Mouse (Mus musculus): ENCODE data around the gene 1700020A23Rik.

DNA sequence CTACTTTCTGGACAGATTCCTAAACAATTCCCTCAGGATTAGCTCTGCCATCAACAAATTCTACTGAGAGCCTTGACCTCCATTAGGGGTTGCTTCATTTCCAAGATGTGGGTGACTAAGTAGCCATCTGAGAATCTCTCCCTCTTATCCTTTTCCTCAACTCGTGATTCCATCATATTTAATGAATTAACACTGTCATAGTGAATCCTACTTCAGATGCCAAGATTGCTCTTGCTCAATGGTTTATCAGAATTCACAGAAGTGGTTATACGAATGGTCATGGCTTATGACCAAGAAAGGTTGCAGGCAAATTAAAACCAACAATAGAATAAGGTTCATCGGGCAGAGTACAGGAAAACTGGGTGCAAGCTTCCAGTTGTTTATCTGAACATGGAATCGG lies 3.2 kb upstream of the 1700020A23Rik start:
- TF ChIP-seq CTCF (IDR thresholded peaks at IDR 0.05 in 2 of 3, conservative IDR thresholded peaks at IDR 0.05 in 1 of 3; ENCODE audit: control insufficient read depth in 1 of 3, insufficient read depth in 1 of 3, low read depth in 2 of 3, low read length in 3 of 3, poor library complexity in 1 of 3, severe bottlenecking in 1 of 3) (no peak), NELFE (IDR thresholded peaks at IDR 0.05; ENCODE audit: low read depth, low read length) (no peak), USF2 (IDR thresholded peaks at IDR 0.05; ENCODE audit: borderline replicate concordance in 1 of 2, insufficient read depth in 1 of 2, low read depth in 1 of 2, low read length in 2 of 2) (no peak), POLR2A (IDR thresholded peaks at IDR 0.05; ENCODE audit: control insufficient read depth in 1 of 2, insufficient read depth in 1 of 2, low read depth in 1 of 2, low read length in 2 of 2, poor library complexity in 1 of 2) (no peak), MAX (IDR thresholded peaks at IDR 0.05; ENCODE audit: low read length) (no peak), TCF12 (IDR thresholded peaks at IDR 0.05; ENCODE audit: low read depth, low read length) (no peak), BHLHE40 (IDR thresholded peaks at IDR 0.05; ENCODE audit: borderline replicate concordance, low read depth, low read length) (no peak), HCFC1 (IDR thresholded peaks at IDR 0.05; ENCODE audit: low read depth, low read length) (no peak), MXI1 (IDR thresholded peaks at IDR 0.05; ENCODE audit: low read depth, low read length) (no peak)

All from MEL (cell line).